Mouse (Mus musculus) small intestine, adult 2 months (tissue): ENCODE results near the gene Fam168a.

ENCODE experiments used
- CTCF ChIP-seq: fragments of 200-500 bp; IDR thresholded peaks from 2 replicates; pipeline ENCODE4 v1.5.1; 2012; ENCODE audit warnings: low read depth, mild to moderate bottlenecking, control low read depth, inconsistent platforms, low read length, moderate library complexity, mixed read lengths; ENCODE audit not compliant: insufficient replicate concordance, insufficient read length; ENCODE audit errors: extremely low read depth
- POLR2A ChIP-seq: fragments of 200-500 bp; IDR thresholded peaks from 2 replicates; pipeline ENCODE4 v1.6.1; 2012; ENCODE audit warnings: low read depth, mild to moderate bottlenecking, control low read depth, inconsistent platforms, low read length, moderate library complexity

DNA sequence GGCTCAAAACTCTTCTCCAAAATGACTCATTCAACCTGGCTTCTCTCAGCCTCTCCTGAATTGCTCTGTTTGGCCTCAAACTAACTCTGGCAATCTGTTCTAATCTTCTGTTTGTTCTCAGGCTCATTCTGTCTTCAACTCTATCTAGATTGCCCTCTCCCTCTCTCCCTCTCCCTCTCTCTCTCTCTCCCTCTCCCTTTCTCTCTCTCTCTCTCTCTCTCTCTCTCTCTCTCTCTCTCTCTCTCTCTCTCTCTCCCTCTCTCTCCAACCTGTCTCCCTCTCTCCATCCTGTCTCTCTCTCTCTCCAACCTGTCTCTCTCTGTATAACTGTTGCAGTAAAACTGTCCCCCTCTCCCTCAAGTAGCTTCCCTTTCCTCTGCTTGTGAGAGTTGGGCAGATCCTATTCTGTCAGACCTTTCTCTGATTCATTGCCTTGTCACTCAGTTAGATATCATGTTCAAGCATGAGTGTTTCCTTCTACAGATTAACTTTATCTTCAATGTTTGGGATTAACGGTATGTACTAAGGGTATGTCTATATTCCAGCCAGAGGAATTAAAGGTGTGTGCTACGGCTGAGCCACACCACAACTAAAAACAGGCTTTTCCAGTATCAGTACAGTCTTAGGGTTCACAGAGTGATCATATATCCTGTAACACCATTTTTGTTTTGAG, 64.4 kb downstream of the Fam168a start:
- no peak for TF ChIP-seq POLR2A
- TF ChIP-seq CTCF, result no peak
